In genomic region chr3:27479378-27479777, GRCm38 (mm10) we compare ENCODE assay signal across 24 mouse cellular contexts.
DNase-seq lines count a peak whose midpoint lies in the region; ATAC-seq and TF ChIP-seq lines count a peak whose summit lies in the region.
"Had no signal": no experiment of that assay in that cellular context is flagged by ENCODE, and none has a peak within 500 bp of the region (broad histone marks: within the 10 kb centered on the region; RNA-seq: fewer than 3 reads in every experiment).

No protein-coding gene starts in this region.

- H3K4me3 ChIP-seq in forebrain, embryonic 15.5 days, result no peak overlapping the region
- no peak overlapping the region for H3K4me3 ChIP-seq in forebrain, embryonic 14.5 days (ENCODE audit: low read depth, low read length)
- no peak overlapping the region for H3K4me3 ChIP-seq in heart, postnatal 0 days (ENCODE audit: low read depth, low read length)
- peak overlapping the region; percentile 28 for H3K4me3 ChIP-seq in testis, adult 2 months (ENCODE audit: control insufficient read depth, low read depth, low read length)
- H3K4me3 ChIP-seq: hindbrain, embryonic 13.5 days; left cerebral cortex, adult 2 months; liver, embryonic 13.5 days; midbrain, embryonic 10.5 days; stomach, embryonic 15.5 days had no signal

- H3K9ac ChIP-seq in forebrain, embryonic 15.5 days (replicated peaks), result no peak overlapping the region
- no peak overlapping the region for H3K9ac ChIP-seq in forebrain, embryonic 14.5 days (ENCODE audit: low read length)
- H3K9ac ChIP-seq in heart, postnatal 0 days (replicated peaks; ENCODE audit: low read depth, low read length), result no peak overlapping the region
- H3K9ac ChIP-seq: hindbrain, embryonic 13.5 days; liver, embryonic 13.5 days; stomach, embryonic 15.5 days had no signal

- WGBS in forebrain, embryonic 15.5 days, result 79% methylated on average over 2 of the region's 2 CpGs
- 81% methylated on average over 2 of the region's 2 CpGs for whole genome bisulfite sequencing in forebrain, embryonic 14.5 days
- 40% methylated on average over 2 of the region's 2 CpGs for WGBS in heart, postnatal 0 days

- no peak for TF ChIP-seq EP300 in heart, postnatal 0 days (IDR thresholded peaks at IDR 0.05; ENCODE audit: low read depth)

- TF ChIP-seq POLR2A in testis, adult 2 months (IDR thresholded peaks at IDR 0.05; ENCODE audit: control insufficient read depth, low read depth, low read length), result no peak

- DNase-seq in forebrain, embryonic 14.5 days (ENCODE audit: low spot score), result no peak
- peak; percentile 46 for DNase-seq in heart, postnatal 0 days (ENCODE audit: low spot score)
- no peak for DNase-seq in heart, adult 11 months
- DNase-seq in testis, postnatal 14 days (ENCODE audit: low spot score), result no peak
- DNase-seq in adrenal gland, adult 8-10 months, result no peak
- DNase-seq: adrenal gland, postnatal 14 days; cerebellum, adult 11-12 months; gastrocnemius, postnatal 14 days; kidney, adult 9 months; kidney, postnatal 4 days; left cerebral cortex, postnatal 4 days; liver, embryonic 13.5 days; lung, postnatal 4 days; right cerebral cortex, postnatal 25 days; thymus, postnatal 14 days had no signal

- no peak for TF ChIP-seq CTCF in heart, postnatal 0 days (IDR thresholded peaks at IDR 0.05; ENCODE audit: low read depth)
- TF ChIP-seq CTCF in testis, adult 2 months (IDR thresholded peaks at IDR 0.05; ENCODE audit: control insufficient read depth, insufficient read depth, insufficient replicate concordance, low read depth, low read length), result no peak

- H3K4me2 ChIP-seq in forebrain, embryonic 15.5 days (replicated peaks), result no peak overlapping the region
- H3K4me2 ChIP-seq in forebrain, embryonic 14.5 days (ENCODE audit: low read length), result no peak overlapping the region
- H3K4me2 ChIP-seq in heart, postnatal 0 days (ENCODE audit: low read depth, low read length), result no peak overlapping the region
- H3K4me2 ChIP-seq: heart, embryonic 11.5 days; hindbrain, embryonic 13.5 days; liver, embryonic 13.5 days; stomach, embryonic 15.5 days had no signal

- no peak overlapping the region for H3K27ac ChIP-seq in forebrain, embryonic 15.5 days (replicated peaks)
- no peak overlapping the region for H3K27ac ChIP-seq in forebrain, embryonic 14.5 days (ENCODE audit: low read depth, low read length)
- peak overlapping the region; percentile 76 for H3K27ac ChIP-seq in heart, postnatal 0 days (ENCODE audit: low read depth)
- H3K27ac ChIP-seq in testis, adult 2 months (ENCODE audit: control insufficient read depth, insufficient read depth, low read depth, low read length), result no peak overlapping the region
- H3K27ac ChIP-seq: hindbrain, embryonic 13.5 days; left cerebral cortex, adult 2 months; liver, embryonic 13.5 days; midbrain, embryonic 10.5 days; stomach, embryonic 15.5 days had no signal

- H3K27me3 ChIP-seq in forebrain, embryonic 15.5 days, result no peaks in the 10 kb centered on the region
- no peaks in the 10 kb centered on the region for H3K27me3 ChIP-seq in forebrain, embryonic 14.5 days (replicated peaks; ENCODE audit: control insufficient read depth, insufficient read depth, low read length)
- H3K27me3 ChIP-seq in heart, postnatal 0 days (ENCODE audit: control insufficient read depth, insufficient read depth, low read length), result no peaks in the 10 kb centered on the region
- no peaks in the 10 kb centered on the region for H3K27me3 ChIP-seq in testis, adult 2 months (ENCODE audit: control insufficient read depth, insufficient read depth, low read length)
- H3K27me3 ChIP-seq: hindbrain, embryonic 13.5 days; liver, embryonic 13.5 days; stomach, embryonic 15.5 days had no signal

- H3K9me3 ChIP-seq in forebrain, embryonic 15.5 days, result no peaks in the 10 kb centered on the region
- no peaks in the 10 kb centered on the region for H3K9me3 ChIP-seq in forebrain, embryonic 14.5 days (replicated peaks; ENCODE audit: control insufficient read depth, low read length)
- H3K9me3 ChIP-seq in heart, postnatal 0 days (replicated peaks; ENCODE audit: control insufficient read depth, low read length), result no peaks in the 10 kb centered on the region
- H3K9me3 ChIP-seq: hindbrain, embryonic 13.5 days; liver, embryonic 13.5 days; midbrain, embryonic 10.5 days; stomach, embryonic 15.5 days had no signal

- peaks cover 13% of the 10 kb centered on the region; the same call in 1 of the 2 replicates for H3K4me1 ChIP-seq in forebrain, embryonic 15.5 days
- H3K4me1 ChIP-seq in forebrain, embryonic 14.5 days (ENCODE audit: control insufficient read depth, insufficient read depth, low read length), result peaks cover 5% of the 10 kb centered on the region; the same call in 1 of the 2 replicates
- H3K4me1 ChIP-seq in heart, postnatal 0 days (ENCODE audit: control insufficient read depth, insufficient read depth), result peaks cover 26% of the 10 kb centered on the region
- H3K4me1 ChIP-seq in testis, adult 2 months (ENCODE audit: control insufficient read depth, insufficient read depth, low read length), result no peaks in the 10 kb centered on the region
- H3K4me1 ChIP-seq: liver, embryonic 13.5 days; midbrain, embryonic 10.5 days; stomach, embryonic 15.5 days had no signal

- ATAC-seq in forebrain, embryonic 15.5 days (replicated peaks), result 0 out of 2 replicates have a peak, but pooled peaks have one; percentile 8
- no peak for ATAC-seq in forebrain, embryonic 14.5 days
- peak; percentile 73 for ATAC-seq in heart, postnatal 0 days (ENCODE audit: insufficient read depth, low read depth)
- ATAC-seq: activated CD4-positive, CD25-positive, alpha-beta regulatory T cell, adult 4 months; CD4-positive, CD25-positive, alpha-beta regulatory T cell, adult 4 months had no signal

- H3K36me3 ChIP-seq in forebrain, embryonic 15.5 days, result no peaks in the 10 kb centered on the region
- H3K36me3 ChIP-seq in forebrain, embryonic 14.5 days (ENCODE audit: control insufficient read depth, insufficient read depth, low read length), result no peaks in the 10 kb centered on the region
- peaks cover 19% of the 10 kb centered on the region; the same call in 1 of the 2 replicates for H3K36me3 ChIP-seq in heart, postnatal 0 days (replicated peaks; ENCODE audit: control insufficient read depth, insufficient read depth, low read length)
- H3K36me3 ChIP-seq in testis, adult 2 months (ENCODE audit: control insufficient read depth, insufficient read depth, low read length), result no peaks in the 10 kb centered on the region
